Mouse (Mus musculus) lung, postnatal 0 days (tissue): ENCODE data around the gene Gfm2. TPM values are rescaled to one million over a fixed set of nuclear protein-coding genes. Genes with fewer than 3 reads are reported as not detected.

Experiments used
- ATAC-seq: fragments of 200-750 bp; cut with Nextera tagmentation; 2 replicates; pipeline ENCODE4 v1.8.0; 2017; ENCODE audit warnings: moderate library complexity
- DNase-seq: peaks from one replicate; pipeline ENCODE4 v3.0.0-alpha.2; 2016; ENCODE audit warnings: low spot score
- H3K27ac ChIP-seq: fragments of 300-500 bp; sonication (generic); 2 replicates; pipeline ENCODE4 v1.5.1; 2014; ENCODE audit warnings: antibody characterized with exemption, mild to moderate bottlenecking, low read length, mixed read lengths
- H3K27me3 ChIP-seq: fragments of 300-500 bp; sonication (generic); replicated peaks from 2 replicates; pipeline ENCODE4 v1.6.1; 2014; ENCODE audit warnings: low read length, mixed read lengths; ENCODE audit not compliant: insufficient read depth
- H3K36me3 ChIP-seq: fragments of 300-500 bp; sonication (generic); 2 replicates; pipeline ENCODE4 v1.6.1; 2014; ENCODE audit warnings: low read length, mixed read lengths; ENCODE audit not compliant: insufficient read depth
- H3K4me1 ChIP-seq: fragments of 300-500 bp; sonication (generic); 2 replicates; pipeline ENCODE4 v1.6.1; 2014; ENCODE audit warnings: antibody characterized with exemption, low read depth, low read length, mixed read lengths; ENCODE audit not compliant: insufficient read depth
- H3K4me2 ChIP-seq: fragments of 300-500 bp; sonication (generic); replicated peaks from 2 replicates; pipeline ENCODE4 v1.6.1; 2014; ENCODE audit warnings: low read depth, mild to moderate bottlenecking, low read length, moderate library complexity, mixed read lengths
- H3K4me3 ChIP-seq: fragments of 300-500 bp; sonication (generic); 2 replicates; pipeline ENCODE4 v1.5.1; 2014; ENCODE audit warnings: low read depth, low read length
- H3K9ac ChIP-seq: fragments of 300-500 bp; sonication (generic); replicated peaks from 2 replicates; pipeline ENCODE4 v1.6.1; 2014; ENCODE audit warnings: low read depth, mild to moderate bottlenecking
- H3K9me3 ChIP-seq: fragments of 300-500 bp; sonication (generic); 2 replicates; pipeline ENCODE4 v1.6.1; 2016; ENCODE audit warnings: low read length, mixed read lengths
- CTCF ChIP-seq: IDR thresholded peaks from 2 replicates; pipeline ENCODE4 v1.5.1; 2016; ENCODE audit warnings: antibody characterized with exemption, mild to moderate bottlenecking
- EP300 ChIP-seq: IDR thresholded peaks from 2 replicates; pipeline ENCODE4 v1.6.1; 2016; ENCODE audit warnings: antibody characterized with exemption, mild to moderate bottlenecking, control low read depth
- WGBS: fragments of 180-500 bp; shearing (Covaris S2); extraction: QIAGEN DNeasy Blood & Tissue Kit; methylation state at CpG from one replicate; pipeline ENCODE4 v1.1.7; 2014; 5-methylcytosine and 5-hydroxymethylcytosine counted together
- polyA plus RNA-seq: library from polyadenylated mRNA; unstranded; fragments of >200 nt; fragmentation: Nextera tagmentation; extraction: Ambion mirVana; gene quantifications from 2 replicates; pipeline ENCODE4 v1.2.1, GENCODE M21; 2015

Gfm2 gene
- polyA plus RNA-seq, 1 experiment from 2014 or later: 11.1 TPM

DNA sequence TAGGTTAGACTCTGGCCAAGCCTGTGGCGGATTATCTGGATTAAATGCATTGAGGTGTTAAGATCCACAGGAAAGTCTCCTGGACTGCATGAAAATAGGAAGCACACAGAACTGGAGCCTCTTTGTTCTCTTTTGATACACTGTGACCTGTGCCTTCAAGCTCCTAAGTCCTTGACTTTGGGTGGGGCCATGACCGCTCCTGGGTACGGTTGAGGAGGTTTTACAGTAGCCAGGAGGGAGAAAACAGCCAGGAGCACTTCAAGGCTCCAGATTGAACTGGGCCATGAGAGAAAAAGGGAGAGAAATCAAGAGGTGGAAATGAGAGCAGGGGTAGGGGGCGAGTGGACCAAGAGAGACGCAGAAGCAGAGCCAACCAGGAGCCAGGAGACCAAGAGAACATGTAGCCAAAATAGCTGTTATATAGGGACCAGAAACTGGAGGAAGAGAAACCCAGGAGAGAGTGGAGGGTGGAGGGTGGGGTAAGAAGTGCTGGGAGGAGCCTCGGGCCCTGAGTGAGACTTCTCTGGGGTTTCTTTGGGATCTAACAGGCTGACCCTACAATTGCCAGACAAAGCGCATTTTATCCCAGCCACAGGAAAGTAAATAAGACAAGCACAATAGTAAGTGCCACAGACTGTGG, 69.9 kb downstream of the Gfm2 start:
- 66% methylated on average over 7 of the region's 7 CpGs for WGBS
- ATAC-seq: no peak

DNA sequence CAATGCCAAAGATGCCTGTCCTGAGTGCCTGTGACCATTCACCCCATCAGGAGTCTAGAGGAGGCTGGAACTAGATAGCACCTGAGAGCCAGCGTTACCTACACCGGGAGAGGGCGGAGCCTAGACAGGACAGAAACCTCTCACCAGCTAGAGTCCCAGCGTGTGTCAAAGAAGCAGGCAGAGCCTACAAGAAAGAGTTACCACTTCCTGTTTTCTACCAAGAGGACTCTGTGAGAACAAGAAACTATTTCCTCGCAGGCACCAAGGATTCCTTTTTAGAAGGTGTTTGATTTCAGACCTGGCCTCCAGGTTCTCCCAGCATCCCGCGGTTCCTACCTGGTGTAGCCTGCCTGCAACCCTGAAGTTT, 70.4 kb downstream of the Gfm2 start:
- Histone ChIP-seq H3K9ac (no peak overlapping the region), H3K4me2 (no peak overlapping the region), H3K4me1 (no peaks in the 10 kb centered on the region), H3K4me3 (no peak overlapping the region), H3K27ac (no peak overlapping the region), H3K36me3 (no peaks in the 10 kb centered on the region), H3K9me3 (no peaks in the 10 kb centered on the region), H3K27me3 (no peaks in the 10 kb centered on the region)
- ATAC-seq: no peak
- 41% methylated on average over 7 of the region's 7 CpGs for whole genome bisulfite sequencing
- TF ChIP-seq CTCF (no peak), EP300 (no peak)
- DNase-seq: peak; percentile 39

More for the DNA sequence above, 69.9 kb downstream of the Gfm2 start:
- H3K9me3 ChIP-seq: no peaks in the 10 kb centered on the region
- no peak overlapping the region for H3K27ac ChIP-seq
- H3K4me3 ChIP-seq: no peak overlapping the region
- H3K4me1 ChIP-seq: no peaks in the 10 kb centered on the region
- TF ChIP-seq EP300 (no peak), CTCF (no peak)
- H3K36me3 ChIP-seq: no peaks in the 10 kb centered on the region
- H3K4me2 ChIP-seq: no peak overlapping the region
- DNase-seq: no peak
- no peak overlapping the region for H3K9ac ChIP-seq
- no peaks in the 10 kb centered on the region for H3K27me3 ChIP-seq

GRCm38 (mm10) chr13:97208500-97209010, 70.8 kb downstream of the Gfm2 start:
- H3K4me2 ChIP-seq: no peak overlapping the region
- no peaks in the 10 kb centered on the region for H3K4me1 ChIP-seq
- WGBS: 28% methylated on average over 3 of the region's 3 CpGs
- H3K9ac ChIP-seq: no peak overlapping the region
- H3K27ac ChIP-seq: no peak overlapping the region
- TF ChIP-seq CTCF: no peak
- TF ChIP-seq EP300: no peak
- no peaks in the 10 kb centered on the region for H3K9me3 ChIP-seq
- no peaks in the 10 kb centered on the region for H3K36me3 ChIP-seq
- no peak for DNase-seq
- H3K27me3 ChIP-seq: no peaks in the 10 kb centered on the region
- ATAC-seq: no peak
- no peak overlapping the region for H3K4me3 ChIP-seq

GRCm38 (mm10) chr13:97214583-97215268, 77.0 kb downstream of the Gfm2 start:
- TF ChIP-seq EP300 (no peak), CTCF (no peak)
- Histone ChIP-seq H3K27me3 (no peaks in the 10 kb centered on the region), H3K9me3 (no peaks in the 10 kb centered on the region), H3K4me1 (no peaks in the 10 kb centered on the region), H3K9ac (no peak overlapping the region), H3K4me2 (no peak overlapping the region), H3K36me3 (no peaks in the 10 kb centered on the region), H3K27ac (no peak overlapping the region), H3K4me3 (no peak overlapping the region)
- ATAC-seq: no peak
- 60% methylated on average over 3 of the region's 3 CpGs for WGBS
- no peak for DNase-seq

DNA sequence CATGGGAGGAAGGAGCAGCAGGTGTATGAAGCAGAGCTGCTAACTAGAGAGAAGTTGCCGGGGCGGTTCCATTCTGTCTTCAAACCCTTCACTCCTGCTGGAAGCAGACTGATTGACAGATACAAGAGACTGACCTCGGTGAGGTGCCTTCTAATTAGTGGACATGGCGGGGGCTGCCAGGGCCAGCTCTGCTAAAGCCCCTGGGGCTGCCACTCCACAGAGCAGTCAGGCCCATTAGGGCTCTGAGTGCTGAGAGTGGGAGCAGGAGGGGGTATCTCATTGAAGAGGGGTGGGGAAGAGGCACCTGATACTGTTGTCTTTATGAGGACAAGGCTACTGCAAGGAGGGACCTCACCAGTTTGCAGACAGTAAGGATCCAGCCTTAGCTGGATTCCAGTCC, 77.8 kb downstream of the Gfm2 start:
- H3K27ac ChIP-seq: no peak overlapping the region
- TF ChIP-seq EP300: no peak
- no peak for TF ChIP-seq CTCF

DNA sequence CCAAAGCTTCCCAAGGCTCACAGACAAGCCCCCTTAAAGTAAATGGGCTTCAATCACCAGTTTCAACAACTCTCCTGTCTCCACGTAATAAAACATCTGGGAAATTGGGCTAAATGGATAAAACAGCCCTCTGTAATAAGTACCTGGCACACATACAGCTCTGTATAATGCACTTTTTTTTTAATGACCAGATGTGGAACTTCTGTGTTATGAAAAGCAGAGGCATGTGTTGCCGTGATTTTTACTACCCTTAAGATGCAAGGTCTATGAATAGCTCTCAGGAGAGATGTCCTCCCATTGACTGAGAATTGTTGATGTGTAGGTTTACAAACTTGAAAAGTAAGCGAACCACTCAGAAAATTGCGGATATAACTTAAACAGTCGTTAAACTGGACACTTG, 78.5 kb downstream of the Gfm2 start:
- Histone ChIP-seq H3K4me1 (no peaks in the 10 kb centered on the region), H3K9ac (no peak overlapping the region), H3K4me3 (no peak overlapping the region), H3K27ac (no peak overlapping the region), H3K9me3 (no peaks in the 10 kb centered on the region), H3K4me2 (no peak overlapping the region), H3K36me3 (no peaks in the 10 kb centered on the region), H3K27me3 (no peaks in the 10 kb centered on the region)
- 69% methylated on average over 5 of the region's 5 CpGs for WGBS
- DNase-seq: no peak
- TF ChIP-seq CTCF: no peak
- TF ChIP-seq EP300: no peak
- no peak for ATAC-seq

More for the DNA sequence above, 77.8 kb downstream of the Gfm2 start:
- DNase-seq (no peak), ATAC-seq (no peak)
- no peak overlapping the region for H3K4me2 ChIP-seq
- no peaks in the 10 kb centered on the region for H3K27me3 ChIP-seq
- no peaks in the 10 kb centered on the region for H3K9me3 ChIP-seq
- no peak overlapping the region for H3K4me3 ChIP-seq
- no peaks in the 10 kb centered on the region for H3K4me1 ChIP-seq
- 49% methylated on average over 4 of the region's 4 CpGs for WGBS
- H3K36me3 ChIP-seq: no peaks in the 10 kb centered on the region
- H3K9ac ChIP-seq: no peak overlapping the region
